Mouse (Mus musculus): ENCODE data around the gene Ltbr. TPM values are rescaled to one million over a fixed set of nuclear protein-coding genes. Genes with fewer than 3 reads are reported as not detected.

Gene Ltbr
- under 1 TPM in 1 of 2 experiments, not detected in 1; 0.28 TPM for polyA plus RNA-seq (2017; shearing (Covaris generic))

GRCm38 (mm10) chr6:125313546-125314230, at the start of gene Ltbr:
TSS of gene Ltbr (minus strand) at chr6:125313885.
- no peak for ATAC-seq

- no peak for ATAC-seq
Measured at GRCm38 (mm10) chr6:125363021-125363420, 49.3 kb upstream of the Ltbr start.

GRCm38 (mm10) chr6:125361467-125362291, 48.0 kb upstream of the Ltbr start:
- no peak for ATAC-seq

- no peak for ATAC-seq
Measured at GRCm38 (mm10) chr6:125360846-125361245, 47.2 kb upstream of the Ltbr start.

- ATAC-seq = no peak
Measured at GRCm38 (mm10) chr6:125359999-125360398, 46.3 kb upstream of the Ltbr start.

GRCm38 (mm10) chr6:125357334-125357733, 43.6 kb upstream of the Ltbr start:
- no peak for ATAC-seq

- no peak for ATAC-seq
Measured at GRCm38 (mm10) chr6:125356264-125356663, 42.6 kb upstream of the Ltbr start.

GRCm38 (mm10) chr6:125355197-125355741, 41.6 kb upstream of the Ltbr start:
- peak; percentile 36 for ATAC-seq

- ATAC-seq = no peak
Measured at GRCm38 (mm10) chr6:125354352-125355151, 40.9 kb upstream of the Ltbr start.

GRCm38 (mm10) chr6:125353655-125354054, 40.0 kb upstream of the Ltbr start:
- ATAC-seq = peak; percentile 66

GRCm38 (mm10) chr6:125353221-125353620, 39.5 kb upstream of the Ltbr start:
- ATAC-seq = peak; percentile 38

- no peak for ATAC-seq
Measured at GRCm38 (mm10) chr6:125352811-125353210, 39.1 kb upstream of the Ltbr start.

GRCm38 (mm10) chr6:125352046-125352384, 38.3 kb upstream of the Ltbr start:
- no peak for ATAC-seq

- ATAC-seq = no peak
Measured at GRCm38 (mm10) chr6:125351368-125352045, 37.8 kb upstream of the Ltbr start.

- no peak for ATAC-seq
Measured at GRCm38 (mm10) chr6:125350995-125351324, 37.3 kb upstream of the Ltbr start.

- ATAC-seq = no peak
Measured at GRCm38 (mm10) chr6:125350231-125350994, 36.7 kb upstream of the Ltbr start.

- ATAC-seq = peak; percentile 79
Measured at GRCm38 (mm10) chr6:125349575-125350230, 36.0 kb upstream of the Ltbr start.

GRCm38 (mm10) chr6:125348721-125349574, 35.3 kb upstream of the Ltbr start, which contains the start of gene Tnfrsf1a:
TSS of gene Tnfrsf1a (plus strand) at chr6:125349362.
- no peak for ATAC-seq

GRCm38 (mm10) chr6:125346029-125346428, 32.3 kb upstream of the Ltbr start:
- ATAC-seq = no peak

GRCm38 (mm10) chr6:125345625-125346024, 31.9 kb upstream of the Ltbr start:
- ATAC-seq = no peak
